Mouse (Mus musculus) frontal cortex, postnatal 14 days (tissue): Measurements from ENCODE around the gene Gpr155.
A peak's percentile ranks its signal among the peaks of the same experiment; 100 is the strongest.

Experiments
- DNase-seq, 2 experiments: peaks; one replicate each; pipeline ENCODE4 v3.0.0; 2022; ENCODE audit warnings: low spot score in 2 of 2

The Gpr155 gene

DNA sequence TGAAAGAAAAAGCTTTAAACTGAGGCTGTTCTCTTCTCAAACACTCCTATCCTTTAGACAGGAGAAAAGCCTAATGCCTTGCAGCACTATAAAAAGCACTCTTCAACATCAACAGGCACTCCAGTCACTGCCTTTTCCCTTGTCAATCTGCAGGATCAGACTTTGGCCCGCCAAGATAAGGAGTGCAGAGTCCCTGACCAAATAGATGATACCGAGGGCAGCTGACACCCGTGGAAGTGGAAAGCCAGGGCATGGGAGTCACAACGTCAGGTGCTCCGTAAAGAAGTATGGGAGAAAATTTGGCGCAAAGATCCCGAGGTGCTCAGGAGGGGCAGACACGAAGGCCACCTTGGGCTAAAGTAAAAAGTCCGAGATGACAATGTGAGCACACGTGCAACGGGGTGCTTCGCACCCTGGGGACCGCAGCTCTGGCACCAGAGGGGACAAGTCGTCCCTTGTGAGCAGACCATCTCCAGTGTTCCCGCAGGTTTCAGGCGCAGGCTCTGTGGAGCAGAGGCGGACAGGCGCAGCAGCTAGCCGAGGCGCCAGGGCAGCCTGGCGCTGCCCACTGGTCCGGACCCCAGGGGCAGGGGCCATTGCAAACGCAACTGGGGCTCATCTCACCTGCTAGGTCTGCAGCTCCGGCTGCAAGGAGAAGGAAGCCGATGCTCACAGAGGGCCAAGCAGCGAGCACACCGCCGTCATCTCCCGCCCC, 574 bp downstream of the Gpr155 start:
- DNase-seq: peak in 1 of 2 experiments; percentile 26

- no peak for DNase-seq
Observed at GRCm38 (mm10) chr2:73385172-73385571, 1.2 kb downstream of the Gpr155 start.

DNA sequence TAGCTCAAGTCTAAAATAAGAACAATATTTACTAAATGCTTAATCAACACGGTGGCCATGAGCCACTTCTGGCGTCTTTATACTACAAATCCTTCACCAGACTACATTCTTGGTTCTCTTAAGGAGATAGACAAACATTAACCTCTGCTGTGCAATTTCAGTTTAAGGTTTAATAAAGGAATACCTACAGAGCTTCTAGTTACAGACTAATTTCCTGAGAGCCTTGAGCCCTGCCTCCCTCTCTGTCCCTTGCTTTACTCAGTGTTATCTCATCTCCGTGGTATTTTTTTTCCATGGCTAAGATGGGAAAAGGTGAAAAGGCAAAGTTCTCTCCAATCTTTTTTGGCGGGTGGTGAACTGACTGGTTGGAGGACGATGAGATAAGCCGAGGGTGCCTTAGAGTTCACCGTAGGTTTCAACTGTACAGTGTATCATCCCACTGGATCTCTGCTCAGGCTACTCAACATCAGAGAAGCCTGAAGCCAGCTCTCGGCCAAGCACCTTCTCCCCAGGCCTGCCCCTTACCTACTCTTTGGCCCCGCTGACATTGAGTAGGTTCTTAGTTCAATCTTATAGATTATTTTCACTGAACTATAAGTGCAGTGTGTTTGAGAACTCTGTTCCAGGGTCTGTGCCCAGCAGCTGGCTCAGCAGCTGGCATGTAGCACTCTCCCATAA, 5.9 kb downstream of the Gpr155 start:
- DNase-seq: no peak

DNA sequence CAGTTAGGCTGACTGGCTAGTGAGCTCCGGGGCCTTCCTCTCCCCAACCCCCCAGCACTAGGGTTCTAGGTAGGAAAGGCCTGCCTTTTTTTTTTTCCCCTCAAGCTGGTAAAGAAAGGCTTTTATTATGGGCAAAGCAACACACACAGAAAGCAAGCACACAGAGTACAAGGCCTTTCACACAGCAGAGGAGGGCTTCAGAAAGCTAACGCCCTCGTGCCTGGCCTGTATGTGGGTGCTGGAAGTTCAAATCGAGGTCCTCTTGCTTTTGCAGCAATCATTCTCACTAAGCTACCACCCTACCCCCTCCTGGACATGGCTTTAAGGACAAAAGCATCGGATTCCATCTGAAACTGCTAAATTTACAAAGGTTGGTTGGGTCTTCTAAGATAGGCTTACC, 6.7 kb downstream of the Gpr155 start:
- no peak for DNase-seq

- DNase-seq: no peak
Observed at GRCm38 (mm10) chr2:73378326-73378725, 8.0 kb downstream of the Gpr155 start.

DNA sequence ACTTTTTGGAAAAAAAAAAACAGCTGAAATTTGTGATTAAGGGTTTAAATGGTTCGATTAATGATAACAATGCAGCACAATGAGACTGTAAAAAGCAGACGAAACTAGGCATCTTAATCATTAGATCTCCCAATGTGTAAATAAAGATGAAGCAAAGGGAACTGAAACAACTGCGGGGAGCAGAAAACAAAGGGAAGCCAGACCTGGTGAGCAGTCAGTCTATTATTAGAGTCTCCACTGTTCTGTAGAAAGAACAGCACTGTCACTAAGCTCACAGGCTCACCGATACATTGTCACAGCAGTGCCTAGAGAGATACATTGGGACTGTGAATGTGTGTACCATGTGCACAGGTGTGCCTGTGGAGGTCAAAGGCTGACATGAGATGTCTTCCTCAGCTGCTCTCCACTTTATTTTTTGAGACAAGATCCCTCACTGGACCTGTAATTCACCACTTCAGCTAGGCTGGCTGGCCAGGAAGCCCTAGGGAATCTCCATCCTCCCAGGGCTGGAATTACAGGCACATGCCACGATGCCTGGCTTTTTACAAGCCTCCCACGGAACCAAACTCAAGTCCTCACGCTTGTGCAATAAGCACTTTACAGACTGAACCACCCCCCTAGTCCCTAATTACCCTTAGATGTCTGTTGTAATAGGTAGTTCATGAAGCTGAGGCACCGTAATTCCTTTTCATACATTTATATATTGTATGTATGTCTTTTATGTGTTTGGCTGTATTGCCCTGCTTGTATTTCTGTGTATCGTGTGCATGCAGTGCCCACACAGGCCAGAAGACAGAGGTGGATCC, 14.6 kb downstream of the Gpr155 start:
- DNase-seq: no peak

GRCm38 (mm10) chr2:73363448-73363847, 22.9 kb downstream of the Gpr155 start:
- no peak for DNase-seq

GRCm38 (mm10) chr2:73360536-73360935, 25.8 kb downstream of the Gpr155 start:
- no peak for DNase-seq

DNA sequence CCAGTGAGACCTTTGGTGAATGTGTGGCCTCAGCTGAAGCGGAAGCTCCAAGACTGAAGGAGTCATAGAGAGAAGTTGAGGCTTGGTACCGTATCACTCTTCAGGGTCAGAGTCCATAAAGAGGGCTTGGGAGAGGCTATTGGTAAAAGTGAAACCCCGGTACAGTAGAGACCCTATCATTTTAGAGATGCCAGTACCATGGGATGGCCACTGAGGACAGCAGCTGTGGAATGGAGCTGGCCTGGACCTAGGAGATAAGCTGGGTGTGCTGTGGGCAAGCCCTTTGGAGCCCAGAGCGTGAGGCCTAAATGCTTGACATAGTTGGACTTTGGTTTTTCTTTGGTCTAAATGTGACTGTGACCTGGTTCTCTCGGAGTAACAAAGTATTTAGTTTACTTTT, 26.4 kb downstream of the Gpr155 start:
- no peak for DNase-seq

DNA sequence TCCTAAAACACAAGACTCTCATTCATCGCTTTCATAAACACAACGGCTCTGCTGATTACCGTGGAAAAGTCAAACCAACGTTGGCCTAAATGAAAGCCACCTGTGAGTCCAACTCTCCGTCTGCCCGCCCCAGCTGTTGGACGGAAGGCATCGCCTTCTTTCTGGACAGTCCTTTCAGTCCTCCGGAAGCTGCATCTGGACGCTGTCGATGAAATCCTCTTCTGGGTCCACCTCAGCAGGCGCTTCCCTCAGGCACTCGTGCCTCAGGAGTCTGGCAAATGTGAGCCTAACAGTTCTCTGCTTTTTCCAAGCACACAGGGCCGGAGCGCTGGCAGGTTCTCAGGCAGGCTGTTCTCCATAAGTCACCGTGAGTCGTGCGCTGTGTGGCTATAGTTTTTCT, 29.4 kb downstream of the Gpr155 start:
- DNase-seq: no peak

DNA sequence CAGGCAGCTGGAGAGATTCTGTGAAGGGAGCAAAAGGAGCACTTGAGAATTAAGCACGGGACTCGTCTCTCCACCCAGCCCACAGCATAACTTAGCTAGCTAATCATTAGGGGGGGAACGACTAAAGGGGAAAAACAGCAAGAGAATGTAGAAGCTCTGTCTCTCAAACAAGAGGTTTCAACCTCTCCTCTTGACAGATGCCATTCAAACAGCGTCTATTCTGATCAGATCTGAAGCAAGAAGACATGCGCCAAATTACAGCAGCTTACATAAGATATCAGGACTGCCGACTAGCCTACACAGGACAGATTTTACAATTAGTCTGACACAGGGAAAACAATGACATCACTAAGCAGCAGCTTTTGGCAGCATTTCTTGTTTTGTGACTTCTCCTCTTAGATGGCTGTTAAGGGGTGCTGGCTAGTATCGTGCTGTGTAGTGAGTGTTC, 34.4 kb downstream of the Gpr155 start:
- no peak for DNase-seq

GRCm38 (mm10) chr2:73351496-73351895, 34.9 kb downstream of the Gpr155 start:
- DNase-seq: no peak

DNA sequence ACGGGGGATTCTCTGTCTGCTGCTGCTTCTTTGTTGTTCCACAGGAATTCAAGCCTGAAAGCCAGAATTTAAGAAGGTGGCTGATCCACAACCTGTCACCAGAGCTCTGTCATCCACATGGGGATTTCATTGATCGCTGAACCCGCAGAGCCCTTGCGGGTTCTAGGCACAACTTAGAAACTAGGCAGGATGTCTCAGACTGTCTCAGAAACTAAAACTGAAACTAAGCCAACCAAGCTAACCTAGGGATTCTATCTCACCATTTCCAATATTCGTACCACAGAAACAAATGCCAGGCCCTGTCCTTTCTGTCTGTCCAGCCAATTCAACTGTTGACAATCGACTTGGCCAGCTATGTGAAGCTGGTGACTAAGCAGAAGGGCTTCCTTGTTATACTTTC, 38.2 kb downstream of the Gpr155 start:
- no peak for DNase-seq

DNA sequence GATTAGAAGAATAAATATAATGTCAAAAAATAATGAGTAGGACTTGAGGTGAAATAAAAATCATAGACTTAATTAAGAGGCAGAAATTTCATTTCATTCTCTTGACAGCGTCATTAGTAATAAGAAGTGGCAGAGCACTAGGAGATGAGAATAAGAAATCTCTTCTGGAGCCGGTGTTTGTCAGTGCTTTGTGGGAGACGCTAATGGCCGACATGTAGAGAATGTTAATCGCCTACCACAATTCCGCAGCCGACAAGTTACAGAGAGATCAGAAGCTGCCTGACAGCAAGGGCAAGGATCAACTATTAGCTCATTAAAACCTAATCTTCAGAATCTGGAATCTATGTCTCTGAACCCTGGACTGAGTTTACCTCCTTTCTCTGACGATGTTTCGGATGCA, 38.6 kb downstream of the Gpr155 start:
- no peak for DNase-seq

DNA sequence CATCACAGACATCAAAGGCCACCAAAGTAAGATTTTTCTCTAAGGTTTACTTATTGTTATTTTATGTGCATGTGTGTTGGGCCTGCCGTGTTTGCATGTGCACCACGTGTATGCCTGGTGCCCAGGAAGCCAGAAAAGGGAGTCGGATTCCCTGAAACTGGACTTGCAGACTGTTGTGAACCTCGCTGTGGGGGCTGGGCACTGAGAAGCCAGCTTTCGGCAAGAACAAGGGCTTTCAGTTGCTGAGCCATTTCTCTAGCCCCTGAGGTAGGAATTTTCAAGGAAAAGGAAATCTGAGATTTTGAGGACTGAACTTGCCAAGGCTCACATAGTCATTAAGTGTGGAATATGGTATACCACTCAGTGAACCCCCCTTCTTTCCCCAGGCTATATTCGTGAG, 39.2 kb downstream of the Gpr155 start:
- no peak for DNase-seq

GRCm38 (mm10) chr2:73346345-73347086, 39.9 kb downstream of the Gpr155 start:
- peak; percentile 22 to 37 for DNase-seq

- DNase-seq: no peak
Observed at GRCm38 (mm10) chr2:73345204-73345603, 41.2 kb downstream of the Gpr155 start.

DNA sequence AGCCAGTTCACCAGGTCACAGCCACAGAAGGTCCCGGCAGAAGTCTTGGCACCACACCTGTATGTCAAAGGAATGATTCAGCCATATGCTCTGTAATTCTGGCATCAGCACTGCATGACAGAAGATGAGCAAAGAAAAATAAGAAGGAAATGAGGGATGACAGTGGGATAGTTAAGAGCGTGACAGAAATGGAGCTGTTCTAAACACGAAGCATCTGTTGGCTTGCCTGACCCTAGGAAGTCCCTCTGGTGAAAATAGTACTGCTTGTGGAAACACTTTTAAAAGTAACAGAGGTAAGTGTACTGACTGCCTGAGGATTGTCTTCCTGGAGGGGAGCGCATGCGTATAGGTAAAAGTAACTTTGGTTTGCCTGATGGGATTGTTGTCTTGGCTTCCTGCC, 42.7 kb downstream of the Gpr155 start:
- DNase-seq: no peak

DNA sequence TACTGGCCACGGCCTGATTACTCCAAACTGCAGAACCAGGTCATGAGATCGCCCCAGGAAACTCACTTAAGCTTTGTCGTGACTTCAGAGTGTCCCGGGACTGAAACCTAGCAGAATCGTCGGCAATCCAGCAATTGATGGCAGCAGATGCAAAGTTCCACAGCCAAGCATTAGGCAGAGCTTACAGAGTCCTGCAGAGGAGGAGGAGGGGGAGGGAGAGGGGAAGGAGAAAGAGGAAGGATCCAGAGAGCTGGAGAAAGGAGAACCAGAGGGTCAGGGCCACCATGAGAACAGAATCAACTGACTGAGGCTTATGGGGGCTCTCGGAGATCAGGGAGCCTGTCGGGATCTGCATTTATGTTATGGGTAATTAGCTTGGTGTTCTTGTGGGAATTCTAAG, 48.0 kb downstream of the Gpr155 start:
- no peak for DNase-seq

DNA sequence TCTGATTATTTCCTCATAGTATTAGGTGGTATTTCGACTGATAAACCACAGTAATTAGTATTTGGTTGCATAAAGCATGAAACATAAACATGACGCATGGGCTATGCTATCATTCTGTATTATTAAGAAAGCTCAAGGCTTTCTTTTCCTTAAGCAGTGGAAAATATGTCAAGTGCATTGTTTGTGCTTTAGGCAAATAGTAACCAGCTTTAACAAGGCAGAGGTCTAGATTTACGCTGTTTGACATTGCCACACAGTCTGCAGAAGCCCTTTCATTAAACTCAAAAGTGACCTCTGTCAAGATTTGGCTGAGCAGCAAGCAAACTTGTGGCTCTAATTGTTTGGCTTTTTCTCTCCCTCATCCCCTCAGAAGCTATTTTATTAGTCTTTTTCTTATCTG, 50.4 kb downstream of the Gpr155 start:
- DNase-seq: no peak

DNA sequence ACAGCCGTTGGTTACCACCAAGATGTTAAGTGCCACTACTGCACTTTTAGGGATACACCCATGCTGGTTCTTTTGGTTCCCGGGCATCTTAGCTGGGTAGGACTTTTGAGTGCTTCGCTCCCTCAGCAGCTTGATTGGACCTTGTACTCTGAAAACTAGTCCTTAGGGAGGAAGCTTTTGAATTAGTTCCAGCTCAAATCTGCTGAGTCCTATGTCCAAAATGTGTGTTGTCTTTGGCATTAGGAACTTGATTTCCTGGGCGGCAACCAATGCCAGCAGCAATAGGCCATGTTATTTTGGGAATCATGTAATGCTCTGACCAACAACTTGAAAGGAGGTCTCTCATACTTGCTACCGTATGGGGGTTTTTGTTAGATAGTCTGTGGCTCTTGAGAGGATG, 60.5 kb downstream of the Gpr155 start:
- no peak for DNase-seq

DNA sequence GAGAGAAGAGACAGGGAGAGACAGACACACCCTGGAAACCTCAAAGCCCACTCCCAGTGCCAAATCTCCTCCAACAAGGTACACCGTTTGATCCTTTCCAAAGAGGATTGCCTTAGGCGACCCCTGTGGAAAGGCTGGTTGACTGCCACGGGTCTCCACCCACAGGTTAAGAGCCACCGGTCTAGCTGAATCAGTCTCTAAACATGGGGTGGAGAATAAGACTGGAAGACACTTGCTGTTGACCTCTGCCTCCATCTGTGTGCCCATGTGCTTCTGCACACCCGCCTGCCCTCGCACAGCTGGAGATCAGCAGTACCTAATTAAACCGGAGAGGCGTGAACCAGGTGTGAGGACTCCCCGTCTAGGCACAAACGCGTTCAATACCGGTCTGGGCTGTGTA, 63.4 kb downstream of the Gpr155 start:
- DNase-seq: no peak
